Mouse (Mus musculus) spleen, adult 12 weeks (tissue): Measurements from ENCODE around the gene Cetn2.

Experiments used
- DNase-seq: peaks from one replicate; pipeline ENCODE4 v3.0.0; 2022; ENCODE audit warnings: low spot score

Gene Cetn2

DNA sequence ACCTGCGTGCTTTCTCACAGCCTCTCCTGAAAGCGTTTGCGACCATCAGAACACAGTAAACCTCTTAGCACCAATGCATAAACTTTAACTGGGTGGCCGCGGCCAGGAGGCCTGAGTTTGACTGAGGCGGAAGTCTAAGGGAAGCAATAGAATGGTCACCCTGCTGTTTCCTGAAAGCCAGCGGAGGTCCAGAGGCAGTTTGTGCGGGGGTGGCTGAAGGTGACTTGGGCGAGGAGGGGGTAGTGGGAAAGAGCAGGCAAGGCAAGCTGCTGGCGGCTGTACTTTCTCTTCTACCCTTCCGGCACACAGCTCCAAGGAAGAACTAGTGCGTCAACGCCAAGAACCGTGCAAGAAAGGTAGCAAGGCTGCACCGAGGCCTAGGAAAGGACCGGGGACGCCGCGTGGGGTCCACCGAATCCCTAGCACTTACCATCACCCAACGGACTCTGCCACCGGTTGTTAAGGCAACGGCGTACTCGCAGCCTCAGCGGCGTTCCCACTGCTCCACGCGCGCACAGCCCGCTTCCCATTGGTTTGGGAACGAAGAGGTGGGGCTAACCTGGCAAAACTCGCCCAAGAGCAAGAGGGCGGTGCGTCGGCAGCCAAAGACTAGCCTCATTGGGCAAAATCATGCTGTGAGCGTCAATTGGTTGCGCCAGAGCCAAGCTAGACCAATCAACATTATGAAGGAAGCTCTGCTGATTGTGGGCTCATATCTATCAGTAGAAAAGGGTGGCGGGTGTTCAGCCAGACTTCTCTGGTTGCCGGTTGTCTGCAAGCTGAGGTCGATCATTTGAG is at the start of gene Cetn2, which contains the start of gene Nsdhl:
Cetn2 (minus strand) TSS at position 528 of the 798 bp plus-strand sequence.
Nsdhl (plus strand) TSS at position 674 of the 798 bp plus-strand sequence.
- DNase-seq: peak; percentile 77

DNA sequence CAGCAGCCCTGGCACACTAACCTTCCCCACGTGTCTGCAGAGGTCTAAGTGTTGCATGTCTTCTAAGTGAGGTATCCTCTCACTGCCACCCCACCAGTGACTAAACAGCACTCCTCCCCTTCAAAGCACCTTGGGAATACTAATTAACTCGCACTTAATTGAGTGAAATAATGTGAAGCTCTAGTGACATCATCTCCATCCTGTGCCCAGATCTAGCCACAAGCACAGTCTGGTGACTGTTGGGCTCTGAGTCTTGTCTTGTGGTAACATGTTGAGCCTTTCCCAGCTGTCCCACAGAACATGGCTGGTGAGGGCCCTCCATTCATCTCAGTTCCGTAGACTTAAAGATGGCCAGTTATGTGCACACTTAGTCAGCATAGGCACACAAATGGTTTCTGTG is 44.5 kb upstream of the Cetn2 start:
- DNase-seq: no peak

DNA sequence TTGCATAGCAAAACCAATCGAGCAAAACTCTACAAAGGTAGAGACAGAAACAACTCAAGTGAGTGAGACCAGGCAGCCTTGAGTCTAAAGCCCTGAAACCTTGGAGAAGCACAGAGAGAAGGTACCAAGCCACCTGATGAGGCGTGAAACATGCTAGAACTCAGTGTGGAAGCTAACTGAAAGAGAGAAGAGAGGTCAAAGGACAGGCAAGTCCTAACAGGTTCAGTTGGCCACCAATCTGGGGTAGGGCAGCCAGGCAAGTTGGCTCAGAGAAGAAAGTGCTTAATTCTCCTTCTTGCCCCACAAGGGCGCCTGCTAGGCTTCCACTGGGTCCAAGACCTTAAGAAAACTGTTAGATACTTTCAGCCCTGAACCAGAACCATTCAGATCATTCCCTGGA is 43.3 kb upstream of the Cetn2 start:
- no peak for DNase-seq

DNA sequence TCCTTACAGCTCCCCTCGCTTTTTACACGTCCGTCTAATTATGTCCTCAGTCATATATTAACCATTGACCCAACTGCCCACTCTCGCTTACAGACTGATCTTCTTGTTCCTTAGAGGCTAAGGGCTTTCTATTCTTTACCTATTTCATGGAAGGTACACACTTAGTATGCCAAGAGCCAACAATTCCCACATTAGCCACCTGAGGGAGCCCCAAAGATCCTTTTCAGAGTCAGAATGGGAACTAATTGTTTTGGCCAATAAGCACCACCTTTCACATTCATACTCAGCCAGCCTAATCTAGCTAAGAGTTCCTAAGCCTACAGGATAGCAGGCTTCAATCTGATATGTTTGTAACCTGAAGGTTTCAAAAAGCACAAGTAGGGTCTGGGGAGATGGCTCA is 42.2 kb upstream of the Cetn2 start:
- no peak for DNase-seq

DNA sequence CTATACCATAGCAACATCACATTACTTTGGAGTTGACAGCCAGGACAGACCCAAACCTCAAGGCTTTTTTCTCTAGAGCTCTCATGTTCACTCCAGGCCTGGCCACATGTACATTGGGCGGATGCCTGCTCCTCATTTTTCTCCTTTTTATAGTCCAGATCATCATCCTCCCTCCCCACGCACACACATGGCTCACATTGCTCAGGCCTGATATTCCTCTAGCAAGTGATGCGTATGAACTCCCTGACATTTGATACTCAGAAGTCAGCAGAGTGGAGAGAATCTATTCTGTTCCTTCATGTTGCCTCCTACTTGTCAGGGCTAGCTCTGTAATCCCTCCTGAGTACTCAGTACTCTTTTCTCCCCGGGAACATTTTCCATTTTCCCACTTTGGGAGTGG is 38.3 kb upstream of the Cetn2 start:
- DNase-seq: no peak

DNA sequence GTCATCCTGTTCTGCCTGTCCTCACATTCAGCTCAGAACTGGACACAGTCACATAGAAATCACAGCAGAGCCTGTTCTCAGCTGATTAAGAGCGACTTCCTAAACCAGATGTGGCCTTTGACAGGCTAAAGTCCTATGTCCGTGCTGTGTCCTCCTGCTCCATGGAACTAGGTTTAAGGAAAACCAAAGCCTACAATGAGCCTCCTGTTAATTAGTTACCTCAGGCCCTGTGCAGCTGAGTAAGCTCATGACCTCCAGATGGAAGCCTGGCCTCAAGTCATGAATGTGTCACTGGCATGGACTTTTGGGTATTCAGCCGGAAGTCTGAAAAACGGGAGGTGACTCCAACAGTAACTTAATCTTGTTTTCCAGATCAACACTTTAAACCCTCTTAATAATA is 35.3 kb upstream of the Cetn2 start:
- DNase-seq: no peak

DNA sequence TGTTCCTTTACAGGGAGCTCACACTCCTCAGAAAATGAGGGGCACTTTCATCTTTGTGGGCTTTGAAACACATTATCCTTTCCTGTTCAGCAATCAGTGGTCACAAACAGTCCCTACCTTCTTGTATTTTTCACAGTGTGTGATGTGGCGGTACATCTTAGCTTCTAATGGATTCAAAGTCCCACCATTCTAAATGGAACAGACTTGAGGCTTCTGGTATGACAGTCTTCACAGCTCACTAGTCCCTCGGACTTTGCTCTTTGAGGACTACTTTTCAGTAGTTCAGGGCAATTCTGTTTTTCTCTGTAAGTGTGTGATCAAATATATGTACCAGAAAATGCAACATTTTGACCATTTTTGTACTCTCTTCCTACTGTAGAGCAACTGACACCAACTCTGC is 3.2 kb upstream of the Cetn2 start:
- DNase-seq: no peak

DNA sequence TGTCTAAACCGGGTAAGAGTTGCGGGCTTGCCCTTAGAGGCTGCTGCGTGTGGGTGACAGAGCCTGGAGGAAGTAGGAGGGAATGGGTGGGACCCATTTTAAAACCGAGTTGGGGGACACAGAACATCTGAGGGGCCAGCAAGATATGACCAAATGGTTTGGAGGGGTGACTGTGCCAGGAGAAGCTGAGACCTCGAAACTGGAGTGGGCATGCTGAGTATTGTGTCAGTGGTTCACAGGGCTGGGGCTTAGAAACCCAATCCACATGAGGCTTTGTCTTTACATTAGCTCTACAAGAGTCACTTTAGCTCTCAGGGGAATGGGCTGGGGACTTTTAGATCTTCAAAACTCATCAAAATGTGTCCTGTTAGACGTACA is 460 bp upstream of the Cetn2 start:
- no peak for DNase-seq

DNA sequence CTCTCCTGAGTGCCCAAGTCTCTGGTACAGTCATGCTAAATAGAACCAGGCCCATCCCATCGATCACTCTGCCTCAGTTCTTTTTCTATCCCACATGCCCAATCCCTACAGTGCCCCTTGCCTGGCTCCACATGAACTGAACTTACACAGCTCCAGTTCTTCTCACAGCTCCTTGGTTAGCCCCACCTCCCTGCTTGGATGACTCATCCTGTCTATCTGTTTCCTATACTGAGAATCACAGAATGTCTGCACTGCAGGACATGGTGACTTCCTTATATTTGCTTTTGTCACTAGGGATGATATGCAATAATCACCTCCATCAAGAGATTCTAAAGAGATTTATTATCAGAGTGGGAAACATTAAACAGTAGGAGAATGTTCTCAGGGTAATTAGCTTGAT is 6.6 kb downstream of the Cetn2 start:
- no peak for DNase-seq

DNA sequence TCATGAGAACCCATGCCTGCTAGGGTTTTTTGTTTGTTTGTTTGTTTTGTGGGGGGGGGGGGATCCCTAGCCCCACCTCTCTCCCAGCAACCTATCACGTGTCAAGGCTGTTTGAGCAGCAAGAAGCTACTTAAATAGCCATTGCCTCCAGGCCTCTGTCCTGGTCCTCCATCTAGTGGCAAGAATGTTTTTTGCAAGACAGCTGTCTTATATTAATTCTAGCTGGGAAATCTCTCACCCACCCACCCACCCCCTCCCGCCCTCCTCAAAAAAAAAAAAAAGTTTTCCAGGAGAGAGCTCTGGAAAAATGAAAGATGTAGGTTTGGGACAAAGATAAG is 9.8 kb downstream of the Cetn2 start:
- DNase-seq: no peak

DNA sequence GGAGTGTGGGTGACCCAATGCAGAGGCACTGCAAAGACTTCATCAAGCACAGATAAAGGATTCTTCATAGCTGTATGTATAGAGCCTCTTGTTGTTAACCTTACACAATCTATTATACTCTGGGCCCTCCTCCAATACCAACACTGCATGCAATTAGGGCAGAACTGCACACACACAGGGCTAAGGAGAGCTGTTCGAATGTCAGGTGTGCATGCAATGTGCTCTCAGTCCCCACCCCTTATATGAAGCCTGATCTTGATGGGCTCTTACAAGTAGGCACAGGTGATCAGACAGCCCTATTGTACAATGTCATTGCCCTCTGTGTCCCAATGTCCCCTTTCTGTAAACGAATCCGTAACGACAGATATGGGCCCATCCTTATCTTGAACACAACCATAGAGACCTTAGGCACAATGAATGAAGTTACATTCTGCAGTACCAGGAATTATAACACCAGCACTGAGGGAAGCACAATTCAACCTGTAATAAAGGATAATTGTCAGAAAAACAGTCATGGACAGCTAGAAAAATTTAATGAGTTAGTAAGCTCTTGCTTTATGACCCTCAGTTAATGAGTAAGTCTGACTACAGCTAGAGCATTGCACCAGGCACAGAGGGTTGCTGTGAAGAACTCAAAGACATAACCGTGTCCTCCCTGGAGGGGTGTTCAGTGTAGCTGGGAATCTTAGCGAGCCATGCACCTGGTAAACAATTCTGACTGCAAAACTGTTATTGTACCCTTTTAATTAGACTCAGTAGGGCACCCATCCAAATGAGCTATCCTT is 10.4 kb downstream of the Cetn2 start:
- no peak for DNase-seq

DNA sequence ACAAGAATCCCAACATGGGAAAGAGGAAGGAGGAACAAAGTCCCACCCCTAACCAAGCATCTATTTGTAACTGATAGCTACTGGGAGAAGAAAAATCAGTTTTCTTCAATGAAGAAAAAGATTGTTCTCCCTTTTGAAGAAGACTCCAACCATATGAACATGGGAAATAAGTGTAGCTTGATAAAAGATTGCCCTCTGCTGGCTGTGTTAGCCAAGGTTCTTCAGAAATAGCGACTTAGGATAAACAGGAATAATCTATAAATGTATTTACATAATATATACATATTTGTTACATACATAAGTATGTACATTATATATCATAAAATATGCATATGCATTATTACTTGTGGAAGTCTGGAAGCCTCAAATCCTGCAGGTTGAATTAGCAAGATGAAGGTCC is 15.7 kb downstream of the Cetn2 start:
- DNase-seq: no peak

DNA sequence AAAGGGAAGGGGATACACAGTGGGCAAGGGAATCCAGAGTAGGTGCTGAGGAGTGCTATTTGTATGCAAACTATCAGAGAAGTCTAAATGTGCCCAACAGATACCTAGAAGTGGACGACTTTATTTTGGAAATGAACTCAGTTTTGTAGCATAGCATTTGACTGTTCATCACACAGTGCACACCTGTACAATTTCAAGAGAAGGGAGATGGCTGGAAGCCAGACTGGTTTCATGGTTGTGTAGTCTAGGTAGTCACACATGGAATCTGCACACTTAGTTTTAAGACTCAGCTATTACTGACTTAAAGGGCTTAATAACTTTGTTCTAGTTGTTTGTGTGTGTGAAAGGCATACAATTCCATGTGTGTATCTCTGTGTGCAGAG is 22.2 kb downstream of the Cetn2 start:
- no peak for DNase-seq

DNA sequence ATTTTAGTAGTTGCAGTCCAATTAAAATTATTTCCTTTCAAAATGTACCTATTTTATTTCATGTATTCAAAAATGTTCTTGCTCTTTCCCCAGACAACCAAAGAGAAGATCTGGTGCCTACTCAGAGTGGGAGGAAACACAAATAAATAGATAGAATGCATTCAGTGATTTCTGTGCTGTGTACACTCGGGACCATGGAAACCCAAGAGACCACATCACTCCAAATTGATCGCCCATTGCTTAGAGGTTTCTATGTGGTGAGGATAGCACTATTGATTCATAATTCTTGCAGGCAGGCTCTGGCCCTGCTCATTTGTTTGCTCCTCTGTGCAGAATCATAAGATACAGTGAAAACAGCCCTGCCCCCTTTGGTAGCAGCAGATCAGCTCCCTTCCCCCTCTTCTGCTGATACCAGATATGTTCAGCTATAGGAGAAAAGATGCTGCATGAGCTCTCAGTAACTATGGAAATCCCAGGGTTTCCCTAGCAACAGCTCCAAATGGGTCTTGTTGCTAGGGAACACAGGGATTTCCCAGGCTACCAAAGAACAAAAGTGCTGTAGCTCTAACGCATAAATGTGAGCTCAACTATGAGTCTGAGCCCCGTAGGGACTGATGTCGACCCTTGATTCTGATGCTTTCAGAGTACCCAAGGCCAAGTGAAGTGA is 22.7 kb downstream of the Cetn2 start:
- no peak for DNase-seq
